Mouse (Mus musculus) neural tube, embryonic 14.5 days (tissue): ENCODE measurements around the gene Sh3bp5l. TPM values are rescaled to one million over a fixed set of nuclear protein-coding genes. Genes with fewer than 3 reads are reported as not detected.
"Not testable (repeated sequence)": the region's sequence is repeated elsewhere in the genome, so short reads cannot be mapped to it uniquely, and the experiment has no call there.

Source experiments
- ATAC-seq: fragments of 200-750 bp; cut with Nextera tagmentation; 2 replicates; pipeline ENCODE4 v1.8.0; 2017; ENCODE audit warnings: low read depth, mild to moderate bottlenecking, moderate TSS enrichment, moderate library complexity
- H3K27ac ChIP-seq: fragments of 300-500 bp; sonication (generic); 2 replicates; pipeline ENCODE4 v1.5.1; 2014; ENCODE audit warnings: low read depth, mild to moderate bottlenecking, control low read depth, low read length, moderate library complexity, mixed read lengths
- H3K27me3 ChIP-seq: fragments of 300-500 bp; sonication (generic); 2 replicates; pipeline ENCODE4 v1.6.1; 2014; ENCODE audit warnings: low read length; ENCODE audit not compliant: control insufficient read depth, insufficient read depth
- H3K36me3 ChIP-seq: fragments of 300-500 bp; sonication (generic); 2 replicates; pipeline ENCODE4 v1.6.1; 2014; ENCODE audit warnings: low read length, mixed read lengths; ENCODE audit not compliant: control insufficient read depth, insufficient read depth
- H3K4me1 ChIP-seq: fragments of 300-500 bp; sonication (generic); 2 replicates; pipeline ENCODE4 v1.6.1; 2014; ENCODE audit warnings: low read length; ENCODE audit not compliant: control insufficient read depth, insufficient read depth
- H3K4me2 ChIP-seq: fragments of 300-500 bp; sonication (generic); 2 replicates; pipeline ENCODE4 v1.6.1; 2014; ENCODE audit warnings: mild to moderate bottlenecking, low read depth, low read length, control low read depth
- H3K4me3 ChIP-seq: fragments of 300-500 bp; sonication (generic); 2 replicates; pipeline ENCODE4 v1.5.1; 2014; ENCODE audit warnings: low read depth, low read length, control low read depth, mixed read lengths
- H3K9ac ChIP-seq: fragments of 300-500 bp; sonication (generic); replicated peaks from 2 replicates; pipeline ENCODE4 v1.6.1; 2014; ENCODE audit warnings: low read depth, mild to moderate bottlenecking, control low read depth, low read length, mixed read lengths
- H3K9me3 ChIP-seq: fragments of 300-500 bp; sonication (generic); 2 replicates; pipeline ENCODE4 v1.6.1; 2016; ENCODE audit warnings: low read length; ENCODE audit not compliant: control insufficient read depth
- WGBS: fragments of 180-500 bp; shearing (Covaris S2); extraction: QIAGEN DNeasy Blood & Tissue Kit; methylation state at CpG from one replicate; pipeline ENCODE4 v1.1.7; 2014; 5-methylcytosine and 5-hydroxymethylcytosine counted together
- polyA plus RNA-seq: library from polyadenylated mRNA; unstranded; fragments of >200 nt; fragmentation: Nextera tagmentation; extraction: Ambion mirVana; gene quantifications from 2 replicates; pipeline ENCODE4 v1.2.1, GENCODE M21; 2014

Gene Sh3bp5l
- polyA plus RNA-seq, 1 experiment from 2014 or later = 32.8 TPM

- Histone ChIP-seq H3K36me3 (no peaks in the 10 kb centered on the region), H3K9me3 (no peaks in the 10 kb centered on the region), H3K9ac (peak overlapping the region; percentile 54), H3K27me3 (no peaks in the 10 kb centered on the region), H3K4me2 (peak overlapping the region; percentile 66), H3K4me3 (peak overlapping the region; percentile 58), H3K4me1 (0 out of 2 replicates have a peak, but pooled peaks cover 7% of the 10 kb centered on the region), H3K27ac (peak overlapping the region; percentile 83)
- ATAC-seq = peak; percentile 92
- WGBS = under 1% methylated on average over 36 of the region's 36 CpGs
Observed at GRCm38 (mm10) chr11:58301837-58302754, 28.4 kb upstream of the Sh3bp5l start.

- Histone ChIP-seq H3K9me3 (no peaks in the 10 kb centered on the region), H3K27me3 (no peaks in the 10 kb centered on the region), H3K27ac (peak overlapping the region; percentile 83), H3K9ac (peak overlapping the region; percentile 54), H3K4me3 (peak overlapping the region; percentile 58), H3K4me2 (peak overlapping the region; percentile 66), H3K4me1 (peaks cover 14% of the 10 kb centered on the region), H3K36me3 (no peaks in the 10 kb centered on the region)
- WGBS = 1% methylated on average over 26 of the region's 26 CpGs
- ATAC-seq = no peak; the same call in 1 of the 2 replicates
Observed at GRCm38 (mm10) chr11:58302774-58303445, 27.6 kb upstream of the Sh3bp5l start.

- no peaks in the 10 kb centered on the region for H3K9me3 ChIP-seq
- no peak overlapping the region for H3K9ac ChIP-seq
- ATAC-seq = no peak
- peaks cover 16% of the 10 kb centered on the region for H3K4me1 ChIP-seq
- no peak overlapping the region for H3K27ac ChIP-seq
- no peaks in the 10 kb centered on the region for H3K36me3 ChIP-seq
- H3K4me2 ChIP-seq = peak overlapping the region; percentile 66
- H3K27me3 ChIP-seq = no peaks in the 10 kb centered on the region
- 17% methylated on average over 7 of the region's 7 CpGs for WGBS
- H3K4me3 ChIP-seq = peak overlapping the region; percentile 13; the same call in 1 of the 2 replicates
Observed at GRCm38 (mm10) chr11:58303594-58303993, 26.9 kb upstream of the Sh3bp5l start.

GRCm38 (mm10) chr11:58305299-58305698 is 25.2 kb upstream of the Sh3bp5l start:
- not testable (repeated sequence) for H3K27me3 ChIP-seq, ATAC-seq, H3K36me3 ChIP-seq, H3K4me3 ChIP-seq, H3K9ac ChIP-seq, H3K27ac ChIP-seq, H3K4me2 ChIP-seq, H3K9me3 ChIP-seq
- H3K4me1 ChIP-seq = peaks cover 16% of the 10 kb centered on the region
- WGBS = 92% methylated on average over 8 of the region's 8 CpGs

- ATAC-seq = peak; percentile 86
- Histone ChIP-seq H3K4me3 (peak within 1 kb of the TSS; percentile 45), H3K4me2 (peak within 1 kb of the TSS; percentile 70), H3K9me3 (no peaks in the 10 kb centered on the region), H3K27ac (peak within 1 kb of the TSS; percentile 66), H3K9ac (peak within 1 kb of the TSS; percentile 60), H3K36me3 (0 out of 2 replicates have a peak, but pooled peaks cover 5% of the 10 kb centered on the region), H3K4me1 (peaks cover 13% of the 10 kb centered on the region), H3K27me3 (no peaks in the 10 kb centered on the region)
- WGBS = under 1% methylated on average over 34 of the region's 34 CpGs
Observed at GRCm38 (mm10) chr11:58306860-58307308, 23.6 kb upstream of the Sh3bp5l start, which contains the start of gene Zfp692. Zfp692 (plus strand) TSS chr11:58307069.

- H3K4me3 ChIP-seq = peak overlapping the region; percentile 45
- no peaks in the 10 kb centered on the region for H3K27me3 ChIP-seq
- peak; percentile 32 for ATAC-seq
- peak overlapping the region; percentile 66 for H3K27ac ChIP-seq
- under 1% methylated on average over 42 of the region's 42 CpGs for WGBS
- no peaks in the 10 kb centered on the region for H3K9me3 ChIP-seq
- peaks cover 13% of the 10 kb centered on the region for H3K4me1 ChIP-seq
- peak overlapping the region; percentile 60 for H3K9ac ChIP-seq
- H3K4me2 ChIP-seq = peak overlapping the region; percentile 70
- 0 out of 2 replicates have a peak, but pooled peaks cover 6% of the 10 kb centered on the region for H3K36me3 ChIP-seq
Observed at GRCm38 (mm10) chr11:58307411-58308080, 23.0 kb upstream of the Sh3bp5l start.

GRCm38 (mm10) chr11:58308661-58309060 is 21.9 kb upstream of the Sh3bp5l start:
- Histone ChIP-seq H3K4me1 (peaks cover 10% of the 10 kb centered on the region), H3K4me2 (no peak overlapping the region), H3K27ac (no peak overlapping the region), H3K27me3 (no peaks in the 10 kb centered on the region), H3K4me3 (no peak overlapping the region), H3K36me3 (0 out of 2 replicates have a peak, but pooled peaks cover 6% of the 10 kb centered on the region), H3K9me3 (no peaks in the 10 kb centered on the region), H3K9ac (no peak overlapping the region)
- ATAC-seq = no peak
- 96% methylated on average over 9 of the region's 9 CpGs for WGBS

GRCm38 (mm10) chr11:58314069-58314468 is 16.5 kb upstream of the Sh3bp5l start:
- Histone ChIP-seq H3K4me3 (no peak overlapping the region), H3K4me1 (no peaks in the 10 kb centered on the region), H3K9ac (no peak overlapping the region), H3K27me3 (no peaks in the 10 kb centered on the region), H3K9me3 (no peaks in the 10 kb centered on the region), H3K4me2 (no peak overlapping the region), H3K36me3 (peaks cover 12% of the 10 kb centered on the region), H3K27ac (no peak overlapping the region)
- ATAC-seq = no peak
- WGBS = 64% methylated on average over 6 of the region's 6 CpGs
